Mouse (Mus musculus) 3134 (cell line): Measurements from ENCODE around the gene Htr2b.
A peak's percentile ranks its signal among the peaks of the same experiment; 100 is the strongest.

Source experiments
- DNase-seq: peaks from one replicate; pipeline ENCODE4 v3.0.0-alpha.2; 2011; ENCODE audit warnings: low spot score; ENCODE audit not compliant: insufficient read length; ENCODE audit errors: extremely low read depth

Gene Htr2b

DNA sequence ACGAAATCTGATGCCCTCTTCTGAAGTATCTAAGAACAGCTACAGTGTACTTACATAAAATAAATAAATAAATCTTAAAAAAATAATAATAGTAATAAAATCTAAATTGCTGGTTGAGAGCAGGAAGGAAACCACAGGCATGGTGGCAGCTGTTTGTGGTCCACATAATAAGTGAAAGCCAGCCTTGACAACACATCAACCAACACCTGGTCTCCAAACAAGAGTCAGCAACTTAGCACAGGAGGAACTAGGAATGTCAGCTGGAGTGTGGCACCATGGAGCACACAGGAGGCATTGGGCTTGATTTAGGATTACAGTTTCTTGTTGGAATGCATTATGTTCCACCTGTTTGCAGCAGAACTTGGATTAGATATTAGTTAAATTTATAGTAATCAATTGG, 6.7 kb downstream of the Htr2b start:
- no peak for DNase-seq

- DNase-seq, result no peak
These were observed 17.4 kb downstream of the Htr2b start for GRCm38 (mm10) chr1:86094413-86094812.

- no peak for DNase-seq
These were observed 35.2 kb downstream of the Htr2b start for GRCm38 (mm10) chr1:86076565-86076964.

DNA sequence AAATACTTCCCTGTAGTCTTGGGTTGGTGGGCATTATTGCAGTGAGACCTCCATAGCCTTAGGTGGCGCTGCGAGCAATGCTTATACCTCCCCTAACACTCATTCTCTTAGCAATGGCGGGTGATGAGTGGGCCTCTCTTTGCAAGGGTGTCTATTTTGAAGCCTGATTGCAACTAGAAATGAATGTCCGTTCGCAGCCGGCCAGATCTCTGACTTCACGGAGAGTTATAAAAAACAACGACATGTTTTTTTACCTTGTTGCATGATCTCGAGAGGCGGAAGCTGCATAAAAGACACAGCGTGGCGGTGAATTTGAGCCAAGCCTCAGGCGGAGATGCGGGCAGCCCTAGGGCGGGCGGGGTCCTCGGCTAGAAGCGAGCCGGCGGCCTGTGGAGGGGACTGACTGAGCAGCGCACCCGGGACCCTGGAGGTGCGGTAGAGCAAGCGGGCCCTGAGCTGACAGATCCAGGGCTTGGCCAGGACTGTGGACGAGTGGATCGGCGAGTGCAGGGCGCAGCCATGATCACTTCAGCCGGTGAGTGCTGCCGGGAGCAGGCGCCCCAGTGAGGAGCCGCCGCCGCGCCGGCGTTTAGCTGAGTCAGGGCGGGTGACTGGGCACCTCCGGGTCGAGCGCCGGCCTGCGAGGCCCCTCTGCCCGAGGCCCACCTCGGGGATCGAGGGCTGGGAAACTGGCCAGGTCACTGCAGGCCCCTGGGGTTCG, 47.3 kb downstream of the Htr2b start, which contains the start of gene Psmd1:
Gene Psmd1, plus strand, starts transcription at position 117 of the 721 bp plus-strand sequence.
- peak; percentile 87 for DNase-seq

- no peak for DNase-seq
These were observed 49.2 kb downstream of the Htr2b start for GRCm38 (mm10) chr1:86062523-86062922.

DNA sequence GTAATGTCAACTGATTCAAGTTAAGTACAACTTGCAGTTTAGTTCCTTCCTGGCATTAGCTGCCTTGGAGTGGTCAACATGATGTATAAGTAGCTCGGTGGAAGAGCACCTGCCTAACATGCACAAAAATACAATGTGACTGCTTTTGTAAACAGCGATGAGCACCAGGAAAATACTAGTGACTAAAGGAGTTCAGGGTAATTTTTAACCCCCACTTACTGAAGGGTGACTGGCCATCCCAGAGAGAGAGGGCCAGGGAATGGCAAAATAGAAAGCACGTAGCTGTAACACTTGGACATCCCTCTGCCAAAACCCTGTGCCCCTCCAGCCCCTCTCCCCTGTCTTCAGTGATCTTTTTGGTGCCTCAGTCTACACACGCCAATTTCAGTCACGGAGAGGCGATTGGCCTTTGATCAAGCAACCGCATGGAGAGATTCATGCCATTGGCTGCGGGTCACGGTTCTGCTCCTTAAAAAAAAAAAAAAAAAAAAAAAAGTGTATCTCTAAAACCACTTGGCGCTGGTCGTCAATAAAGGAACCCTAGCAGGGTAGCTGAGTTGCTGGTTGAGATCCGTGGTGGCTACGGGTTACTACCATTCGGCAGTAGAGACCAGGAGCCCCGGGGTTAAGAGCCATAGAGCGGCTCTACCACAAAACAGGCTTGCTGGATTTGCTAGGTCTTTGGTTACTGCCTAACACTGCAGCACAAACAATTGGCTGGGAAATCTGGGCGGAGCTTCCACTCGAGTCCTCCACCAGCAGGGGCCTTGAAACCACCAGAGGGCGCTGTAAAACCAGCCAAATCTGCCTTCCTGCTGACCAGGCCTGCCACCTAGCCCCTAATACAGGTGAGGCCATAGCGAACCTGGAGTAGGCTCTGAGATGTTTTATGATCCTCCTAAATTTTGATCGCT, 52.7 kb downstream of the Htr2b start:
- DNase-seq, result peak; percentile 67

DNA sequence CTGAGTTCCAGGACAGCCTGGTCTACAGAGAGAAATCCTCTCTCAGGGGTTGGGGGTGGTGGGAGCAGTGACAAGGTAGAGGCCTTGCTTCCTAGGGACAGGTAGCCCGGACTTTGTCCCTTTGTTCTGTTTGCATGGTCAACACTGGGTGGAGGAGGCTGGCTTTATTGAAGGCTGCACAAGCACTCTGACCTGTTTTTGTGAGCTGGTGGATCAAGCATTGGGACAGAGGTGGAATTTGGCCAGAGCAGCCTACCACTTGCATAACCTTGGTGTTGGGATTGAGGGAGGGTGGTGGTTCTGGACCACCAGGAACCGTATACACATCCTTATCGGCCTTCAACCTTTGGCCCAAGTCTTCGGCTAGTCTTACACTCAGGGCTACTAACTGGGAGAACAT, 55.5 kb downstream of the Htr2b start:
- DNase-seq, result no peak

- no peak for DNase-seq
These were observed 56.8 kb downstream of the Htr2b start for GRCm38 (mm10) chr1:86054943-86055342.

- DNase-seq, result peak; percentile 71
These were observed 58.4 kb downstream of the Htr2b start for GRCm38 (mm10) chr1:86053198-86053921.
